Comparison of ENCODE assay signal across 8 mouse cellular contexts in the genomic region with DNA sequence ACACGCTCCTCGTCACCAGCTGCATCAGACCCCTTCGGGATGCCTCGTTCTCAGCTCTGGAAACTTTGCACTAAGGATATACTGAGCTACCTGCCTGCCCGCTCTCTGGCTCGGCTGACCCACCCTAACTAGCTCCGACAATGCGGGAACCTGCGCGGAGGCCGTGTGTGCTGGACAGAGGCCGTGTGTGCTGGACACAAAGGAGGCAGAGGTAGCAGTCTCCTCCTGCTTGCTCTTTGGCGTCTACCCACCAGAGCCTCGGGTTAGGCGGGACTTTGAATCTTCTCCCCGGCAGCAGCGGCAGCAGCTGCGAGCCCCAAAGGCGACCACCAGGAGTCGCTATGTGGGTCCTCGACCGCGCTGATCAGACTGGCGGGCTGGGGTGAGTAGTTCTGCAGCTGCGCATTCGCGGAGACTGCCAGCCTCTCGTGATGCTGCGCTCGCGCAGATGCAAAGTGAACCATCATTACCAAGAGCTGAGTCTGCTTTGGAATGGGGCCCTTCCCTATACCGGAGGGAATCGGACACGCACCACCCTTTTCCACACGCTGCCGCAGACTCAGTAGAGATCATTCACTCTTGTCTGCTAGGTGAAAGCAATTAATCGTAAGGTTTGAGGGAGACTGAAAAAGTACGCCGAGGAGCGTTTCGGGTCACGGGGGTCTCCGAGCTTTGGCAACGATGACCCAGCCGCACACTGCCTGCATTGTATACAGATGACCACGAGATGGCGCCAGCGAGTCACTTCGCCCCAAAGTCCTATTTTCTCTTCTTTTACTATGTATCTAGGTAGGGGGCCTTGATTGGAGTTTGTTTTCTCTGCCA. TPM values are rescaled to one million over a fixed set of nuclear protein-coding genes. Genes with fewer than 3 reads are reported as not detected.
DNase-seq lines count a peak whose midpoint lies in the region.

No protein-coding gene starts in this region.

- peaks cover 44% of the 10 kb centered on the region for H3K4me1 ChIP-seq in megakaryocyte, embryonic 14.5 days

- H3K9me3 ChIP-seq in megakaryocyte, embryonic 14.5 days = no peaks in the 10 kb centered on the region

- peak overlapping the region; percentile 93 for H3K4me3 ChIP-seq in megakaryocyte, embryonic 14.5 days (replicated peaks)

- peaks cover 16% of the 10 kb centered on the region for H3K36me3 ChIP-seq in megakaryocyte, embryonic 14.5 days (replicated peaks; ENCODE audit: low read length)

- peak; percentile 93 to 96 for DNase-seq in adrenal gland, adult (ENCODE audit: inconsistent age in 2 of 2, low spot score in 1 of 2)
- peak; percentile 95 for DNase-seq in embryo, embryonic 10 days (ENCODE audit: low spot score)
- peak; percentile 93 for DNase-seq in gastrocnemius, postnatal 10 days
- DNase-seq in induced T-regulatory cell, adult 2 months (ENCODE audit: low read depth) = peak; percentile 93
- DNase-seq in left cerebral cortex, adult 9 months (ENCODE audit: low spot score in 2 of 2) = peak; percentile 90 to 93
- DNase-seq in right cerebral cortex, postnatal 10 days (ENCODE audit: low spot score in 2 of 2) = peak; percentile 96 to 97
- peak; percentile 92 for DNase-seq in urinary bladder, postnatal 14 days (ENCODE audit: low spot score)

- peaks cover 17% of the 10 kb centered on the region for H3K27me3 ChIP-seq in megakaryocyte, embryonic 14.5 days (replicated peaks)

RNA-seq across cellular contexts. Expression of a gene that starts 8.5 kb away (rescaled TPM):
- 100 to 1,000 TPM; 371 to 420 TPM for total RNA-seq in gastrocnemius, postnatal 10 days (2021)
- 1.0 TPM in 1 of 2 replicates, not detected in the other for polyA plus RNA-seq in megakaryocyte, embryonic 14.5 days (2012; ENCODE audit: insufficient read depth, low replicate concordance)

RNA-seq across cellular contexts. Expression of a gene that starts 9.6 kb away (rescaled TPM):
- 100 to 1,000 TPM; 371 to 396 TPM for total RNA-seq in gastrocnemius, postnatal 10 days (2021)
- 84.7 and 122 TPM in 2 replicates for polyA plus RNA-seq in megakaryocyte, embryonic 14.5 days (2012; ENCODE audit: insufficient read depth, low replicate concordance)

RNA-seq across cellular contexts. Expression of a gene that starts 14.9 kb away (rescaled TPM):
- 10 to 100 TPM; 40.0 to 46.5 TPM for total RNA-seq in gastrocnemius, postnatal 10 days (2021)
- 5.6 and 6.1 TPM in 2 replicates for polyA plus RNA-seq in megakaryocyte, embryonic 14.5 days (2012; ENCODE audit: insufficient read depth, low replicate concordance)

RNA-seq across cellular contexts. Expression of a gene that starts 15.8 kb away (rescaled TPM):
- total RNA-seq in gastrocnemius, postnatal 10 days (2021) = 1 to 10 TPM in 1 of 2 experiments, under 1 TPM in 1; 0.56 to 1.2 TPM
- polyA plus RNA-seq in megakaryocyte, embryonic 14.5 days (2012; ENCODE audit: insufficient read depth, low replicate concordance) = 0.86 and 1.7 TPM in 2 replicates

RNA-seq across cellular contexts. Expression of a gene that starts 31.5 kb away (rescaled TPM):
- total RNA-seq in gastrocnemius, postnatal 10 days (2021) = 1 to 10 TPM in 1 of 2 experiments, under 1 TPM in 1; 0.43 to 1.8 TPM
- polyA plus RNA-seq in megakaryocyte, embryonic 14.5 days (2012; ENCODE audit: insufficient read depth, low replicate concordance) = not detected in 2 replicates

Comparison
In these comparisons a context has a peak if more than half of its experiments do, and no peak if none do; other contexts are left out.
1. Peak in every context shown above with its lines: DNase-seq and H3K4me3 ChIP-seq.